Mouse (Mus musculus) liver, embryonic 16.5 days (tissue): Measurements from ENCODE around the gene Pcare. TPM values are rescaled to one million over a fixed set of nuclear protein-coding genes. Genes with fewer than 3 reads are reported as not detected.

Source experiments
- ATAC-seq: fragments of 200-750 bp; cut with Nextera tagmentation; 2 replicates; pipeline ENCODE4 v1.8.0; 2017; ENCODE audit warnings: low read depth, mild to moderate bottlenecking, moderate number of reproducible peaks, moderate library complexity
- H3K27ac ChIP-seq: fragments of 300-500 bp; sonication (generic); 2 replicates; pipeline ENCODE4 v1.5.1; 2014; ENCODE audit warnings: mild to moderate bottlenecking, low read length
- H3K27me3 ChIP-seq: fragments of 300-500 bp; sonication (generic); 2 replicates; pipeline ENCODE4 v1.6.1; 2014; ENCODE audit warnings: low read depth, low read length, mixed read lengths; ENCODE audit not compliant: control insufficient read depth, insufficient read depth
- H3K36me3 ChIP-seq: fragments of 300-500 bp; sonication (generic); 2 replicates; pipeline ENCODE4 v1.6.1; 2014; ENCODE audit warnings: mild to moderate bottlenecking; ENCODE audit not compliant: control insufficient read depth, insufficient read depth
- H3K4me1 ChIP-seq: fragments of 300-500 bp; sonication (generic); 2 replicates; pipeline ENCODE4 v1.6.1; 2014; ENCODE audit warnings: low read depth, low read length, mixed read lengths; ENCODE audit not compliant: control insufficient read depth
- H3K4me2 ChIP-seq: fragments of 300-500 bp; sonication (generic); 2 replicates; pipeline ENCODE4 v1.6.1; 2014; ENCODE audit warnings: low read depth, low read length, mixed read lengths
- H3K4me3 ChIP-seq: fragments of 300-500 bp; sonication (generic); 2 replicates; pipeline ENCODE4 v1.5.1; 2014; ENCODE audit warnings: low read depth, mild to moderate bottlenecking, low read length
- H3K9ac ChIP-seq: fragments of 300-500 bp; sonication (generic); 2 replicates; pipeline ENCODE4 v1.6.1; 2014; ENCODE audit warnings: low read depth, low read length
- H3K9me3 ChIP-seq: fragments of 300-500 bp; sonication (generic); replicated peaks from 2 replicates; pipeline ENCODE4 v1.6.1; 2016; ENCODE audit warnings: low read length; ENCODE audit not compliant: control insufficient read depth
- WGBS: fragments of 180-500 bp; shearing (Covaris S2); extraction: QIAGEN DNeasy Blood & Tissue Kit; methylation state at CpG from one replicate; pipeline ENCODE4 v1.1.7; 2014; ENCODE audit not compliant: insufficient replicate concordance; 5-methylcytosine and 5-hydroxymethylcytosine counted together
- polyA plus RNA-seq: library from polyadenylated mRNA; unstranded; fragments of >200 nt; fragmentation: Nextera tagmentation; extraction: Ambion mirVana; gene quantifications from 2 replicates; pipeline ENCODE4 v1.2.1, GENCODE M21; 2015

The Pcare gene
- polyA plus RNA-seq, 1 experiment from 2014 or later: 0.02 TPM

GRCm38 (mm10) chr17:71715034-71715433 lies 37.7 kb downstream of the Pcare start:
- no peaks in the 10 kb centered on the region for H3K36me3 ChIP-seq
- no peaks in the 10 kb centered on the region for H3K4me1 ChIP-seq
- no peak overlapping the region for H3K4me2 ChIP-seq
- no peaks in the 10 kb centered on the region for H3K9me3 ChIP-seq
- H3K27ac ChIP-seq: no peak overlapping the region
- WGBS: 50% methylated on average over 3 of the region's 3 CpGs
- no peaks in the 10 kb centered on the region for H3K27me3 ChIP-seq
- H3K4me3 ChIP-seq: no peak overlapping the region
- no peak overlapping the region for H3K9ac ChIP-seq
- no peak for ATAC-seq

DNA sequence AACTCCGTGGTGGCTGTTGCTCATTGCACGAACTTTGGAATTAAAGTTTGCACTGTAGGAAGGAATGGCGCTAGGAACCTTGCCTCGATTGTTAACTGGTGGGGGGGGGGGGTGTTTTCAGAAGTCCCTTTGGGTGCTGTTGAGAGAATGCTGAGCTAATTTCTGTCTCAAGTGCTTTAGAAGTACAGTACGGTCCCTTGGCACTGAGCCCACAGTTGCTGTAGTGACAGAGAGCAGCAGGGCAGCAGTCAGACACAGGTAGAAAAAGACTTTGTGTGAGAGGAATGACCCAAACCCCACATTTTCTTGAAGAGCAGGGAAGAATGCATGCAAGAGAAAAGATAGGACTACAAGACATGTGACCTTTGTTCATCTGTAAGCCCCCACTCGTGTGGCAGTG lies 40.4 kb downstream of the Pcare start:
- 49% methylated on average over 6 of the region's 6 CpGs for WGBS
- Histone ChIP-seq H3K4me3 (no peak overlapping the region), H3K9me3 (no peaks in the 10 kb centered on the region), H3K4me2 (no peak overlapping the region), H3K27me3 (no peaks in the 10 kb centered on the region), H3K36me3 (no peaks in the 10 kb centered on the region), H3K9ac (no peak overlapping the region), H3K27ac (no peak overlapping the region), H3K4me1 (no peaks in the 10 kb centered on the region)
- ATAC-seq: no peak

- H3K27me3 ChIP-seq: no peaks in the 10 kb centered on the region
- H3K9ac ChIP-seq: no peak overlapping the region
- no peaks in the 10 kb centered on the region for H3K36me3 ChIP-seq
- H3K27ac ChIP-seq: no peak overlapping the region
- no peak overlapping the region for H3K4me3 ChIP-seq
- WGBS: 42% methylated on average over 4 of the region's 4 CpGs
- H3K4me2 ChIP-seq: no peak overlapping the region
- no peaks in the 10 kb centered on the region for H3K9me3 ChIP-seq
- H3K4me1 ChIP-seq: no peaks in the 10 kb centered on the region
- ATAC-seq: no peak
Observed at GRCm38 (mm10) chr17:71707715-71708114, 45.0 kb downstream of the Pcare start.

DNA sequence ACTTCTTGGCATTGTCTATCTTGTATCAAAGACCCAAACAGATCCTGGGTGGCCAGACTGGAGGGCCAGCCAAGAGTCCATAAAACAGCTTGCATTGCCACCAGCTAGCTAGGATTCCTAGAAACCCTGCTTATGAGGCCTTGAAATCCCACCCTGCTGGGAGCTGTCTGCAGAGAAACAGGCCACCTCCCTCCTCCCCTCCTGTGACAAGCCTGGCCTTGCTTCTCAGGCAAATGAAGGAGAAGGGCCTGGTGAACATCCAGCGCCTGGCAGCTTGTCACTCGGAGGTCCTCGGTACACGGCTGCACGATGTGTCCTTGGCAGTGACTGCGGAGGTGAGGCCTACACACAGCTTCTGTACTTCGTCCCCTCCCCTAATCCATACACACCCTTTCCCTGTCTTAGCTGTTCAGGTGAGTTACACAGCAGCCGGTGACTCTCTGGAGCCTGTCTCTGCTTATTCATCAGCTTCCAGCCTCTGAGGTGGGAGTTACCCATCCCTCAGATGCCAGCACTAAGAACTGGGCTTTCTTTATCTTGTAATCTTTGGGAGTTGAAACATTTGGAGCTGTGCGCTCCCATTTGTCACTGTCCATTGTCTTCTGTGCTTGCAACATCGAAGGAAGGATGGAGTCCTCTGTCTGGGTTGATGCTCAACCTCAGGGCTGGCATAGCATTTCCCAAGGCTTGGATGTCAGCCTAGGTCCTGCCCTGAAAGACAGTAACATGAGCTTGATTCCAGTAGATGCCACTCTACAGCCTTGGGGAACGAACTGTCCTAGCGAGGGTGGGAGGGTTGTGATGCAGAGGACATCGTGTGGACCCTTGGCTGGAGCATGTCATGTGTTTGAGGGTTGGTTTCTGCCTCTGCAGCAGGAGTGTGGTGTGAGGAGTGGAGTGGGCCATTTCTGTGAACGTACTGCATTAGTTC lies 46.9 kb downstream of the Pcare start:
- H3K4me2 ChIP-seq: no peak overlapping the region
- 70% methylated on average over 14 of the region's 14 CpGs for WGBS
- no peak overlapping the region for H3K9ac ChIP-seq
- no peaks in the 10 kb centered on the region for H3K36me3 ChIP-seq
- no peaks in the 10 kb centered on the region for H3K9me3 ChIP-seq
- no peaks in the 10 kb centered on the region for H3K27me3 ChIP-seq
- no peak for ATAC-seq
- no peak overlapping the region for H3K27ac ChIP-seq
- no peaks in the 10 kb centered on the region for H3K4me1 ChIP-seq
- no peak overlapping the region for H3K4me3 ChIP-seq

GRCm38 (mm10) chr17:71705113-71705512 lies 47.6 kb downstream of the Pcare start:
- Histone ChIP-seq H3K36me3 (no peaks in the 10 kb centered on the region), H3K27ac (no peak overlapping the region), H3K4me1 (no peaks in the 10 kb centered on the region), H3K4me2 (no peak overlapping the region), H3K9me3 (no peaks in the 10 kb centered on the region), H3K9ac (no peak overlapping the region), H3K27me3 (no peaks in the 10 kb centered on the region), H3K4me3 (no peak overlapping the region)
- 46% methylated on average over 1 of the region's 1 CpGs for WGBS
- ATAC-seq: no peak

GRCm38 (mm10) chr17:71698619-71698956 lies 54.1 kb downstream of the Pcare start:
- H3K27ac ChIP-seq: no peak overlapping the region
- H3K4me2 ChIP-seq: no peak overlapping the region
- no peaks in the 10 kb centered on the region for H3K4me1 ChIP-seq
- no peak overlapping the region for H3K4me3 ChIP-seq
- H3K36me3 ChIP-seq: no peaks in the 10 kb centered on the region
- 78% methylated on average over 11 of the region's 11 CpGs for WGBS
- no peak overlapping the region for H3K9ac ChIP-seq
- H3K27me3 ChIP-seq: no peaks in the 10 kb centered on the region
- no peak for ATAC-seq
- H3K9me3 ChIP-seq: no peaks in the 10 kb centered on the region

GRCm38 (mm10) chr17:71697896-71698618 lies 54.6 kb downstream of the Pcare start:
- Histone ChIP-seq H3K27ac (no peak overlapping the region), H3K4me1 (no peaks in the 10 kb centered on the region), H3K27me3 (no peaks in the 10 kb centered on the region), H3K9ac (no peak overlapping the region), H3K4me3 (no peak overlapping the region), H3K4me2 (no peak overlapping the region), H3K9me3 (no peaks in the 10 kb centered on the region), H3K36me3 (no peaks in the 10 kb centered on the region)
- WGBS: 63% methylated on average over 11 of the region's 11 CpGs
- no peak for ATAC-seq

DNA sequence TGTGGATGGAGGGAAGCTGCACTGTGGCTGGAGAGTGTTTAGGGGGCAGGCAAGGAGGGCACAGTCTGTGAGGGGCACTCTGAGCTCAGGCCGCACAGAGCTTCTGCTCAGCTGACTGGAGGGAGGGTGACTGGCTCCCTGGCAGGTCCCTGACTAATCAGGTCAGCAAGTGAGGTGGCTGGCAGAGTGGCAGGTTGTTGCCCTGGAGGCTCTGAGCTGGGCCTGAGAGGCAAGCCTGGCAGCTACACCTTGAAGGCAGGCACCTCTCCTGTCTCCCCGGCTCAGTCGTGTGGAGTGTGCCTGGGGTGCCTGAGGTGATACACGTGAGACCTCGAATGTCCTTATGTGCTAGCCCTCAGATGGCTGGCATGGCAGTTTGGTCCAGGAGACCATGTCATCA lies 56.3 kb downstream of the Pcare start:
- no peaks in the 10 kb centered on the region for H3K36me3 ChIP-seq
- H3K9ac ChIP-seq: no peak overlapping the region
- no peaks in the 10 kb centered on the region for H3K4me1 ChIP-seq
- no peaks in the 10 kb centered on the region for H3K27me3 ChIP-seq
- no peak overlapping the region for H3K4me2 ChIP-seq
- H3K4me3 ChIP-seq: no peak overlapping the region
- H3K27ac ChIP-seq: no peak overlapping the region
- H3K9me3 ChIP-seq: no peaks in the 10 kb centered on the region
- ATAC-seq: no peak
- 69% methylated on average over 5 of the region's 5 CpGs for WGBS

DNA sequence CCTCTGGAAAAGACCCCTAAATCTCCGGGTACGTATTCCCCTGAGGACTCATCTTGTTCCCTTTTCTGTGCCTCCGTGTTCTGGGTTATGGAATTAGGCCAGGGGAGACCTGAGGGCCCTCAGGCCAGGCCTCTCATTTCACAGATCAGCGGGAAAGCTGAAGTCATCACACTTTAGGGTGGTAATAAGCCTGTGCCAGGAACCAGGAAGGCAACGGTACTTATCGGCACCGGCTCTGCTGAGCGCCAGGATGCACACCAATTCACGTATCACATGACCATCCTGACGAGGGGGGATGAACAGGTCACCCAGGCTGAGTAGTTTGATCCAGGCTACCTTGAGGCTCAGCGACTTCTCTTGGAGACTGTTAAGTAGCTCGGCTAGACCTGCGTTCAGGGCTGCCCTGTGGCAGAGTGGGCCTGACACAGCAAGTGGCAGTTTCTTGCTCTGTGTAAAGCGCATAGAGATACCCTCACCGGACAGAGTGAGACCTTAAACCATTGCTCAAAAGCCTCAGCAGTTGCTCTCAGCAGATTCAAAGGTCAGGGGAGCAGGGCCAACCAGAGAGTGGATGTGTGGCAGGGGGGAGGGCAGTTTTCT lies 56.9 kb downstream of the Pcare start:
- H3K4me2 ChIP-seq: no peak overlapping the region
- H3K4me1 ChIP-seq: no peaks in the 10 kb centered on the region
- no peaks in the 10 kb centered on the region for H3K9me3 ChIP-seq
- 68% methylated on average over 15 of the region's 15 CpGs for WGBS
- ATAC-seq: no peak
- no peaks in the 10 kb centered on the region for H3K36me3 ChIP-seq
- H3K27me3 ChIP-seq: no peaks in the 10 kb centered on the region
- H3K4me3 ChIP-seq: no peak overlapping the region
- no peak overlapping the region for H3K27ac ChIP-seq
- H3K9ac ChIP-seq: no peak overlapping the region
